Mouse (Mus musculus): ENCODE data around the gene Tnrc6c. TPM values are rescaled to one million over a fixed set of nuclear protein-coding genes. Genes with fewer than 3 reads are reported as not detected.

Gene Tnrc6c
- polyA plus RNA-seq, 1 experiment from 2014 or later, result 8.7 TPM

- no peaks in the 10 kb centered on the region for H3K27me3 ChIP-seq (ENCODE audit: control insufficient read depth, insufficient read depth, low read length)
- H3K9ac ChIP-seq (ENCODE audit: low read length), result no peak overlapping the region
- H3K9me3 ChIP-seq (ENCODE audit: control insufficient read depth, low read length), result 0 out of 2 replicates have a peak, but pooled peaks cover 4% of the 10 kb centered on the region
- H3K4me3 ChIP-seq (ENCODE audit: control insufficient read depth in 1 of 2, insufficient read depth in 1 of 2, low read depth in 1 of 2, low read length in 2 of 2), result no peak overlapping the region
- H3K4me2 ChIP-seq (ENCODE audit: low read length), result no peak overlapping the region
- no peaks in the 10 kb centered on the region for H3K36me3 ChIP-seq (ENCODE audit: control insufficient read depth, insufficient read depth, low read length)
- peaks cover 2 to 3% of the 10 kb centered on the region in 2 experiments; a peak in 1 of 4 replicates for H3K4me1 ChIP-seq (ENCODE audit: control insufficient read depth in 2 of 2, insufficient read depth in 2 of 2, low read length in 2 of 2)
- WGBS, result 52% methylated on average over 11 of the region's 11 CpGs
- H3K27ac ChIP-seq (replicated peaks in 1 of 2; ENCODE audit: control insufficient read depth in 1 of 2, insufficient read depth in 1 of 2, low read depth in 2 of 2, low read length in 2 of 2), result no peak overlapping the region
- ATAC-seq (ENCODE audit: insufficient number of reproducible peaks, insufficient read depth, low FRiP score, low read depth), result no peak
These were observed 15.3 kb upstream of the Tnrc6c start for GRCm38 (mm10) chr11:117638809-117639208.

- Histone ChIP-seq H3K4me3 (ENCODE audit: control insufficient read depth in 1 of 2, insufficient read depth in 1 of 2, low read depth in 1 of 2, low read length in 2 of 2) (no peak overlapping the region), H3K9me3 (ENCODE audit: control insufficient read depth, low read length) (0 out of 2 replicates have a peak, but pooled peaks cover 4% of the 10 kb centered on the region), H3K4me1 (ENCODE audit: control insufficient read depth in 2 of 2, insufficient read depth in 2 of 2, low read length in 2 of 2) (peaks cover 2 to 3% of the 10 kb centered on the region in 2 experiments; a peak in 1 of 4 replicates), H3K36me3 (ENCODE audit: control insufficient read depth, insufficient read depth, low read length) (no peaks in the 10 kb centered on the region), H3K27ac (replicated peaks in 1 of 2; ENCODE audit: control insufficient read depth in 1 of 2, insufficient read depth in 1 of 2, low read depth in 2 of 2, low read length in 2 of 2) (no peak overlapping the region), H3K4me2 (ENCODE audit: low read length) (no peak overlapping the region), H3K9ac (ENCODE audit: low read length) (no peak overlapping the region), H3K27me3 (ENCODE audit: control insufficient read depth, insufficient read depth, low read length) (no peaks in the 10 kb centered on the region)
- 70% methylated on average over 7 of the region's 7 CpGs for WGBS
- no peak for ATAC-seq (ENCODE audit: insufficient number of reproducible peaks, insufficient read depth, low FRiP score, low read depth)
These were observed 14.6 kb upstream of the Tnrc6c start for GRCm38 (mm10) chr11:117639331-117639970.

- Histone ChIP-seq H3K36me3 (ENCODE audit: control insufficient read depth, insufficient read depth, low read length) (no peaks in the 10 kb centered on the region), H3K4me1 (ENCODE audit: control insufficient read depth in 2 of 2, insufficient read depth in 2 of 2, low read length in 2 of 2) (peaks cover 5 to 7% of the 10 kb centered on the region in 2 experiments; a peak in 1 of 4 replicates), H3K9ac (ENCODE audit: low read length) (no peak overlapping the region), H3K27me3 (ENCODE audit: control insufficient read depth, insufficient read depth, low read length) (no peaks in the 10 kb centered on the region), H3K4me3 (ENCODE audit: control insufficient read depth in 1 of 2, insufficient read depth in 1 of 2, low read depth in 1 of 2, low read length in 2 of 2) (no peak overlapping the region), H3K4me2 (ENCODE audit: low read length) (no peak overlapping the region), H3K27ac (replicated peaks in 1 of 2; ENCODE audit: control insufficient read depth in 1 of 2, insufficient read depth in 1 of 2, low read depth in 2 of 2, low read length in 2 of 2) (no peak overlapping the region), H3K9me3 (ENCODE audit: control insufficient read depth, low read length) (0 out of 2 replicates have a peak, but pooled peaks cover 4% of the 10 kb centered on the region)
- WGBS, result 73% methylated on average over 2 of the region's 2 CpGs
- no peak for ATAC-seq (ENCODE audit: insufficient number of reproducible peaks, insufficient read depth, low FRiP score, low read depth)
These were observed 11.9 kb upstream of the Tnrc6c start for GRCm38 (mm10) chr11:117642181-117642580.

GRCm38 (mm10) chr11:117643240-117643639 lies 10.8 kb upstream of the Tnrc6c start:
- H3K27me3 ChIP-seq (ENCODE audit: control insufficient read depth, insufficient read depth, low read length), result no peaks in the 10 kb centered on the region
- no peak overlapping the region for H3K4me2 ChIP-seq (ENCODE audit: low read length)
- 0 out of 2 replicates have a peak, but pooled peaks cover 4% of the 10 kb centered on the region for H3K9me3 ChIP-seq (ENCODE audit: control insufficient read depth, low read length)
- no peak overlapping the region for H3K4me3 ChIP-seq (ENCODE audit: control insufficient read depth in 1 of 2, insufficient read depth in 1 of 2, low read depth in 1 of 2, low read length in 2 of 2)
- ATAC-seq (ENCODE audit: insufficient number of reproducible peaks, insufficient read depth, low FRiP score, low read depth), result no peak
- no peak overlapping the region for H3K9ac ChIP-seq (ENCODE audit: low read length)
- no peaks in the 10 kb centered on the region for H3K36me3 ChIP-seq (ENCODE audit: control insufficient read depth, insufficient read depth, low read length)
- no peak overlapping the region for H3K27ac ChIP-seq (replicated peaks in 1 of 2; ENCODE audit: control insufficient read depth in 1 of 2, insufficient read depth in 1 of 2, low read depth in 2 of 2, low read length in 2 of 2)
- peaks cover 5 to 8% of the 10 kb centered on the region in 2 experiments; a peak in 1 of 4 replicates for H3K4me1 ChIP-seq (ENCODE audit: control insufficient read depth in 2 of 2, insufficient read depth in 2 of 2, low read length in 2 of 2)
- 67% methylated on average over 10 of the region's 10 CpGs for WGBS

- 0 out of 2 replicates have a peak, but pooled peaks cover 3% of the 10 kb centered on the region for H3K27me3 ChIP-seq (ENCODE audit: control insufficient read depth, insufficient read depth, low read length)
- 36% methylated on average over 4 of the region's 4 CpGs for WGBS
- no peaks in the 10 kb centered on the region for H3K9me3 ChIP-seq (ENCODE audit: control insufficient read depth, low read length)
- peak overlapping the region; percentile 5 to 33; a peak in 2 of 4 replicates for H3K27ac ChIP-seq (replicated peaks in 1 of 2; ENCODE audit: control insufficient read depth in 1 of 2, insufficient read depth in 1 of 2, low read depth in 2 of 2, low read length in 2 of 2)
- peaks cover 3 to 8% of the 10 kb centered on the region in 2 experiments; a peak in 1 of 4 replicates for H3K4me1 ChIP-seq (ENCODE audit: control insufficient read depth in 2 of 2, insufficient read depth in 2 of 2, low read length in 2 of 2)
- no peak for ATAC-seq (ENCODE audit: insufficient number of reproducible peaks, insufficient read depth, low FRiP score, low read depth)
- no peak overlapping the region for H3K9ac ChIP-seq (ENCODE audit: low read length)
- H3K4me3 ChIP-seq (ENCODE audit: control insufficient read depth in 1 of 2, insufficient read depth in 1 of 2, low read depth in 1 of 2, low read length in 2 of 2), result no peak overlapping the region
- H3K36me3 ChIP-seq (ENCODE audit: control insufficient read depth, insufficient read depth, low read length), result no peaks in the 10 kb centered on the region
- H3K4me2 ChIP-seq (ENCODE audit: low read length), result no peak overlapping the region
These were observed 7.3 kb upstream of the Tnrc6c start for GRCm38 (mm10) chr11:117646786-117647185.

GRCm38 (mm10) chr11:117648005-117648404 lies 6.1 kb upstream of the Tnrc6c start:
- H3K4me3 ChIP-seq (ENCODE audit: control insufficient read depth in 1 of 2, insufficient read depth in 1 of 2, low read depth in 1 of 2, low read length in 2 of 2), result no peak overlapping the region
- no peak overlapping the region for H3K4me2 ChIP-seq (ENCODE audit: low read length)
- no peak overlapping the region for H3K27ac ChIP-seq (replicated peaks in 1 of 2; ENCODE audit: control insufficient read depth in 1 of 2, insufficient read depth in 1 of 2, low read depth in 2 of 2, low read length in 2 of 2)
- 0 out of 2 replicates have a peak, but pooled peaks cover 6% of the 10 kb centered on the region for H3K27me3 ChIP-seq (ENCODE audit: control insufficient read depth, insufficient read depth, low read length)
- H3K4me1 ChIP-seq (ENCODE audit: control insufficient read depth in 2 of 2, insufficient read depth in 2 of 2, low read length in 2 of 2), result peaks cover 3 to 7% of the 10 kb centered on the region in 2 experiments; a peak in 1 of 4 replicates
- H3K9ac ChIP-seq (ENCODE audit: low read length), result no peak overlapping the region
- WGBS, result 74% methylated on average over 6 of the region's 6 CpGs
- no peaks in the 10 kb centered on the region for H3K36me3 ChIP-seq (ENCODE audit: control insufficient read depth, insufficient read depth, low read length)
- no peaks in the 10 kb centered on the region for H3K9me3 ChIP-seq (ENCODE audit: control insufficient read depth, low read length)
- ATAC-seq (ENCODE audit: insufficient number of reproducible peaks, insufficient read depth, low FRiP score, low read depth), result no peak

GRCm38 (mm10) chr11:117650721-117651644 lies 3.1 kb upstream of the Tnrc6c start:
- Histone ChIP-seq H3K36me3 (ENCODE audit: control insufficient read depth, insufficient read depth, low read length) (no peaks in the 10 kb centered on the region), H3K9ac (ENCODE audit: low read length) (no peak overlapping the region), H3K4me2 (ENCODE audit: low read length) (no peak overlapping the region), H3K4me1 (ENCODE audit: control insufficient read depth in 2 of 2, insufficient read depth in 2 of 2, low read length in 2 of 2) (peaks cover 6 to 8% of the 10 kb centered on the region in 2 experiments), H3K9me3 (ENCODE audit: control insufficient read depth, low read length) (no peaks in the 10 kb centered on the region), H3K27me3 (ENCODE audit: control insufficient read depth, insufficient read depth, low read length) (0 out of 2 replicates have a peak, but pooled peaks cover 6% of the 10 kb centered on the region), H3K4me3 (ENCODE audit: control insufficient read depth in 1 of 2, insufficient read depth in 1 of 2, low read depth in 1 of 2, low read length in 2 of 2) (no peak overlapping the region), H3K27ac (replicated peaks in 1 of 2; ENCODE audit: control insufficient read depth in 1 of 2, insufficient read depth in 1 of 2, low read depth in 2 of 2, low read length in 2 of 2) (no peak overlapping the region)
- ATAC-seq (ENCODE audit: insufficient number of reproducible peaks, insufficient read depth, low FRiP score, low read depth), result no peak
- 54% methylated on average over 13 of the region's 13 CpGs for WGBS
